Mouse (Mus musculus) MEL-GATA-1-ER (cell line): ENCODE results near the gene Hmox2.

ENCODE experiments used
- DNase-seq: peaks from one replicate; pipeline ENCODE4 v3.0.0-alpha.2; 2012; ENCODE audit warnings: low read depth; ENCODE audit errors: extremely low read depth

The Hmox2 gene

DNA sequence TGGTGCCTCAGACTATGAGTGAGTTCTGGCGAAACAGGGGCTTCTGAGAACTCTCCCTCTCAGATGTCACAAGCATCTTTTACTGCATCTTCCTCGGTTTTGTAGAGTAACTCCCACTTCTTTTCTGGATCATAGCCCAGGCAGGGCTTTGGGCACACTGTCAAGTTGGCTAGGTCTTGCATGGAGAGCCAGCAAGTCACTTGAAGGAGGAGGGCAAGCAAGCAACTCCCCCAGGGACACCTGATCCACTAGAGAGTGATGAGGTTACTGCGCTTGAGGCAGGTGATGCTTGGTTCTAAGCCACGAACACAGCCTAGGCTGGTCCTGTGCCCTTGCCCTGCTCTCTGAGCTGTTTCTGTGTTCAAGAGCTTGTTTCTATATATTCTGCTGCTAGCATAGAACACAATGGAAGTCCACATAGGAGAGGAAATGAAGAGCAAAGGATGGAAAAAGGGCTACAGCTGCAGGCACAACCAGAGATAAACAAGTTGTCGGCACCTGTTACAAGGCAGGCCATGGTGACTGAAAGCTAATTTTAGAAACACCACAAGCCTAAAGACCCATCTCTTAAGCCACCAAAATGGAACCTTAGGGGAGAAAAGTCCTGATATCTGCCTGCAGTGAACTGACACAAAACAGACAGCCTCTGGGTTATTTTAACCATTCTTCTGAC, 55.5 kb downstream of the Hmox2 start:
- no peak for DNase-seq

DNA sequence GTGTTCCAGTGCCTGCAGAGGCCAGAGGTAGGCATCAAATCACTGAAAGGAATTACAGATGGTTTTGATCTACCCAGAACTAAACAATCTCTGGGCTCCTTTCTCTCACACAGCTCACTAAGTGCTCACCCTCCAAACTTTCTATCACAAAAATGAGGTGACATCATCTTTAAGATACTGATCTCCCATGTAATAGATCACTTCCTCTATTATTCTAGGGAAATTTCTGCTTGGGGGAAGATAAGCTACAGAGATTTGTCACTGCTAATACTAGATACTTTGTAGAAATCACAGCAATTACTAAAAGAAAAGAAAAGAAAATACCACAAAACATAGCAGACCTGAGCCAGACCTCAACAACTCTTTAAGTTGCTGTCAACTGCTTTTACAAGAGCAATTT, 56.4 kb downstream of the Hmox2 start:
- no peak for DNase-seq

DNA sequence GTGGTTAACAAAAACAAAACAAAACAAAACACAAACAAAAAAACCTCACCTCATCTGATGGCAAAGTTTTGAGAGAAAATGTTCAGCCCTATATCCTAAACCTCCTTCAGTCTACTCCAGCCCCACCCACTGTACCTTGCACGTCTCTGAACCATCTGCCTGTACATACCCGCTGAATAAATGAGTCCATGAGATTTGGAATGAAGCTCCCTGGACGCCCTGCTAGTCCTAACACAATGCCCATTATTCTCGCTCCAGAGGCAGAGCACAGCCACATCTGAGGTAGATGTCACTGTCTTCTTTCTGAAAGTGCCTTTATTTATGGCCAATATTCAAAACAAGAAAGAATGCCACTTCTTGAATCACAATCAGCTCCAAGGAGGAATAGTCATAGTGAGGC, 59.5 kb downstream of the Hmox2 start:
- no peak for DNase-seq

DNA sequence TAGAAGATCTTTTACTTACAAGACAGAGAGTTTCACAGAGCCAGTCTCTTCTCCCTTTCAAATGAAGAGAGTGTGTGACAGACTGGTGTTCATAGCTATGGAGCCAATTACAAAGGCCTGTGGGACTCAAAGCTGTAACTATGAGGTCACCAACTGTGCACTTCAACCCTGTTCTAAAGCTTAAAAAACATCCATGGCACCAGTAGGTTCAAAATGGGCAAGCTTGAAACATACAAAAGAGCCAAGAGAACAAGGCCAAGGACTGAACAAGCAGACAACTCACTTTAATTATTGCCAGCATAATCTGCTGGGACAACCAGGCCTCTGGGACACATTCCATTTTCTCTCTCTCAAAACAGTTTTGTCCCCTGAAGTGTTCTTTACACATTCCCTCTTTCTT, 62.0 kb downstream of the Hmox2 start:
- no peak for DNase-seq

DNA sequence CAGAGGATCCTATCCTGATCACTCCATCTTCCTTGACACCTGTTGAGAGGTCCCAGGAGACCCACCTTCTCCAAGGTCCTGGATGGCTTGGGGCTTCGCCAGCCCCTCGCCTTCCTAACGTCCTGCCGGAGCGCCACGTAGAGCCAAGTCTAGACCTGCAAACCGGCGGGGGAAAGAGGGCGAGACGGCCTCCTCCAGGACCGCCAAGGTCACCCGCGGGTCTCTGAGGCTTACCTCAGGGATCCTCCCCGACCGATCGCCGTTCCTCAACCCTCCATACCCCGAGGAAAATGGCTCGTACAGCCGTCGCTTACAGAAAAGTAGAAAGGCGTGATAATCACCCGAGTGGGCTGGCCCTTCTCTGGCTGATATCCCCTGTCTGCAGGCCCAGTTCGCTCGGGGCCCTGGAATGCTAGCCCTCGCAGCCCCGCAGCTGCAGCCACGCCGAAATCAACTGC, 63.2 kb downstream of the Hmox2 start:
- peak; percentile 21 for DNase-seq

DNA sequence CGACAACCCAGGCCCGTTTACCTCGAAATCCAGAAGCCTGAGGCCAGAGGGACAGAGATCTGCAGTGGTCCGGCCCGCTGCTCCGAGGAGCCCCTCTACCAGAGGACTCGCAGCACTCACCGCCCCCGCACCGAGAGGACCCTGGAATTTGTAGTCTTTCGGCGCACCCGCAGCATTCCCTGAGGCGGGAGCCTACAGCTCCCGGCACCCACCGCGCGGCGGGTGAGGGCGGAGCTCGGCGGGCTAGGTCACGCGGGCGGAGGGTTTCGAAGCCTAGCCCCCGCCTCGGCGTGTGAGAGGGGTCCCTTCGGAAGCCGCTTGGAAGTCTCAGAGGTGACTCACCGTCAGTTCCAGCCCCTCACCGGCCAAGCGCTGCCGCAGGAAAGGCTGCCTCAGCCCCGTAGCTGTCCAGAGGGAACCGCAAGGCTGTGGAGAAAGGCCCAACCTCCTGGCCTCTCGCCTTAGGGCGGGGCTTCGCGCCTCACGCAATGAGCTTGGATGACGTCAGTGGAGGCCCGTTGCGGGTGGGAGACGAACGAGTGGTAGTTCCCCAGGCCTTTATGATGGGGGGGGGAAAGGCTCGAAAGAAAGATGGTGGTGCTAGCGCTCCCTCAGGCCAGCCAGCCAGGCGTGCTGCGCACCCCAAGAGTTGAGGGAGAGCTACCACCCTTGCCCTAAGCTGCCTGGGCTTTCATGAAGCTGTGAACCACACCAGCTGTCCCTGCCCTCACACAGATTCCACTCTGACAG, 63.8 kb downstream of the Hmox2 start, which contains the start of gene Cdip1:
Gene Cdip1, minus strand, starts transcription at position 483 of the 750 bp plus-strand sequence.
- DNase-seq = peak; percentile 66

DNA sequence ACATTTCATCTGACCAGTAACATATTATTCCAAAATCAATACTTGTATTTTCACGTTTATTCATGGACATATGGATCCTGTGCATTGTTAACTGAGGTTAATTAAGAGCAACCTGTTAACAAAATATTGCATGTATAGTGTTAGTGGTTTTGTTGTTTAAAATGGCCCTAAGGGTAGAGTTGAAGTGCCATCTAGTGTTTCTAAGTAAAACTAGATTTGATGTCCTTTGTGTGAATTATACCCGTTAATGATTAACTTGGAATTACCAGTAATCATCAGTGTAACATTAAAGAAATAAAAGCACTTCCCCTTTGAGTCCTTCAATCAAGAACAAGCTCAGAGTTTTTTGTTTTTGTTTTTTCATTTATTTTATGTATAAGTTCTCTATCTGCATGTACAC, 65.2 kb downstream of the Hmox2 start:
- peak; percentile 32 for DNase-seq

DNA sequence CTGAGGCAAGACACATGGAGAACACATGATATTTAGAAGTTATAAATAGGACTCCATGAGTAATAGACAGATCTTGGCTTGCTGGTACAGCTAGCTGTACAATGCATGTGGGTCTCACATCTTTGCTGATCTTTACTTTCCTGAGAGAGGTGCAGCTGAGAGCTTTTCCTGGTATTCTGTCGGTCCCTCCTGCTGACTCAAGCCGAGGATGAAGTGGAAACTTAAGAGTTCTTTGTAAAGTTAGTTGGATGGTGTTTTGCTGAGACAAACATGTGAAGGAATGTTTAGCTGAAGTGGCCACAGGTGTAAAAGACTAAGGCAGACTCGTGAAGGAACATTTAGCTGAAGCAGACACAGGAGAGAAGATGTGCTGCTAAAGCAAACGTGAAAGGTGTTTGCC, 70.5 kb downstream of the Hmox2 start:
- DNase-seq = no peak
